Mouse (Mus musculus): ENCODE data around the gene Utrn.

Utrn gene

GRCm38 (mm10) chr10:12868189-12869028 lies 756 bp downstream of the Utrn start:
- DNase-seq, result peak; percentile 68 to 74

GRCm38 (mm10) chr10:12867733-12868188 lies 1.4 kb downstream of the Utrn start:
- DNase-seq, result no peak

GRCm38 (mm10) chr10:12866971-12867732 lies 2.0 kb downstream of the Utrn start:
- peak; percentile 30 to 52 for DNase-seq

GRCm38 (mm10) chr10:12865201-12865600 lies 4.0 kb downstream of the Utrn start:
- no peak for DNase-seq

- no peak for DNase-seq
Measured at GRCm38 (mm10) chr10:12863581-12863980, 5.6 kb downstream of the Utrn start.

GRCm38 (mm10) chr10:12862047-12862446 lies 7.1 kb downstream of the Utrn start:
- no peak for DNase-seq

- DNase-seq, result no peak
Measured at GRCm38 (mm10) chr10:12861381-12861780, 7.8 kb downstream of the Utrn start.

GRCm38 (mm10) chr10:12860765-12861164 lies 8.4 kb downstream of the Utrn start:
- DNase-seq, result no peak

- DNase-seq, result no peak
Measured at GRCm38 (mm10) chr10:12860331-12860730, 8.8 kb downstream of the Utrn start.

GRCm38 (mm10) chr10:12858017-12858416 lies 11.1 kb downstream of the Utrn start:
- DNase-seq, result no peak

- no peak for DNase-seq
Measured at GRCm38 (mm10) chr10:12854298-12854697, 14.9 kb downstream of the Utrn start.

- no peak for DNase-seq
Measured at GRCm38 (mm10) chr10:12853776-12854175, 15.4 kb downstream of the Utrn start.

GRCm38 (mm10) chr10:12853196-12853620 lies 16.0 kb downstream of the Utrn start:
- no peak for DNase-seq

GRCm38 (mm10) chr10:12852416-12853195 lies 16.6 kb downstream of the Utrn start:
- DNase-seq, result no peak

- DNase-seq, result no peak
Measured at GRCm38 (mm10) chr10:12850781-12851471, 18.2 kb downstream of the Utrn start.

- DNase-seq, result no peak
Measured at GRCm38 (mm10) chr10:12848322-12849108, 20.6 kb downstream of the Utrn start.

- no peak for DNase-seq
Measured at GRCm38 (mm10) chr10:12842543-12842942, 26.6 kb downstream of the Utrn start.

- no peak for DNase-seq
Measured at GRCm38 (mm10) chr10:12841497-12841896, 27.7 kb downstream of the Utrn start.

- DNase-seq, result no peak
Measured at GRCm38 (mm10) chr10:12837636-12838035, 31.5 kb downstream of the Utrn start.

- no peak for DNase-seq
Measured at GRCm38 (mm10) chr10:12836048-12836816, 32.9 kb downstream of the Utrn start.

- DNase-seq, result no peak
Measured at GRCm38 (mm10) chr10:12834215-12834614, 35.0 kb downstream of the Utrn start.
